Mouse (Mus musculus): Measurements from ENCODE around the gene Ptges3. TPM values are rescaled to one million over a fixed set of nuclear protein-coding genes. Genes with fewer than 3 reads are reported as not detected.
"Not testable (repeated sequence)": the region's sequence is repeated elsewhere in the genome, so short reads cannot be mapped to it uniquely, and the experiment has no call there.

The Ptges3 gene
- polyA plus RNA-seq, 1 experiment from 2014 or later = 544 TPM

DNA sequence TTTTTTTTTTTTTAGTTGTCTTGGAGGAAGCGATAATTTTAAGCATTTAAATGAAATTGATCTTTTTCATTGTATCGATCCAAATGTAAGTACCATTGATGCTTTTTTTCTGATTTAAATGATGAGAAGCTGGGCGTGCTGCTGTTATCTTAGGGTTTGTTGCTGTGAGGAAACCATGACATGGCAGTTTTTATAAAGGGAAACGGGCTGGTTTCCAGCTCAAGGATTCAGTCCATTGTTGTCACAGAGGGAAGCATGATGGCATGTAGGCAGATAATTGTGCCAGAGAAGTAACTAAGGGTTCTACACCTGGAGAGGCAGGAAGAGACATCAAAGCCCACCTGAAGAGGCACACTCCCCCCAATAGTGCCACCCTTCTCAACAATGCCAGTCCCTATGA, 10.4 kb downstream of the Ptges3 start:
- peaks cover 94% of the 10 kb centered on the region for H3K36me3 ChIP-seq
- no peak overlapping the region for H3K27ac ChIP-seq
- WGBS = 95% methylated on average over 4 of the region's 4 CpGs
- no peaks in the 10 kb centered on the region for H3K27me3 ChIP-seq (ENCODE audit: insufficient read depth, poor library complexity, severe bottlenecking)
- H3K4me1 ChIP-seq (replicated peaks) = no peaks in the 10 kb centered on the region
- H3K9me3 ChIP-seq = no peaks in the 10 kb centered on the region
- DNase-seq (ENCODE audit: low spot score) = no peak
- no peak overlapping the region for H3K4me3 ChIP-seq

DNA sequence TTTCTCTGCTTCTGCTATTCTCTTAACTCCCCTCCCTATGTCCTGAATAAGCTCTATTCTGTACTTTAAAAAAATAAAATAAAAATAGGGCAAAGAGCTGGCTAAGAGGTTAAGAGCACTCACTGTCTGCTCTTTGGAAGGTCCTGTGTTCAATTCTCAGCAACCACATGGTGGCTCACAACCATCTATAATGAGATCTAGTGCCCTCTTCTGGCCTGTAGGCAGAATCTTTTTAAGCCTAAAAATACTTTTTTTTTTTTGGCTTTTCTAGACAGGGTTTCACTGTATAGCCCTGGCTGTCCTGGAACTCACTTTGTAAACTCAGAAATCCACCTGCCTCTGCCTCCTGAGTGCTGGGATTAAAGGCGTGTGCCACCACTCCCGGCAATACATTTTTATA, 11.7 kb downstream of the Ptges3 start:
- not testable (repeated sequence) for DNase-seq (ENCODE audit: low spot score); H3K9me3 ChIP-seq; H3K27ac ChIP-seq; H3K4me3 ChIP-seq; H3K4me1 ChIP-seq (replicated peaks); H3K27me3 ChIP-seq (ENCODE audit: insufficient read depth, poor library complexity, severe bottlenecking)
- peaks cover 93% of the 10 kb centered on the region for H3K36me3 ChIP-seq
- WGBS = 98% methylated on average over 2 of the region's 2 CpGs

DNA sequence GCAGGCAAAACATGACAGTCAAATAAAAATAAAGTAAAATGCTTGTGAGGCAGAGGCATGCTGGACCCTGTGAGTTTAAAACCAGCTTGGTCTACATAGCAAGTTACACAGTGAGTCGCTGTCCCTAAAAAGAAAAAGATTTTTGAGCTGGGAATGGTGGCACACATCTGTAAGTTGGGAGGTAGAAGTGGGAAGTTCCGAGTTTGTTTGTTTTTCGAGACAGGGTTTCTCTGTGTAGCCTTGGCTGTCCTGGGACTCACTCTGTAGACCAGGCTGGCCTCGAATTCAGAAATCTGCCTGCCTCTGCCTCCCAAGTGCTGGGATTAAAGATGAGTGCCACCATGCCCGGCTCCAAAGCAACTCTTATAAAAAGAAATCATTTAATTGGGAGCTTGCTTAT, 19.5 kb downstream of the Ptges3 start:
- H3K27me3 ChIP-seq (ENCODE audit: insufficient read depth, poor library complexity, severe bottlenecking); H3K4me1 ChIP-seq (replicated peaks); H3K9me3 ChIP-seq; H3K4me3 ChIP-seq; DNase-seq (ENCODE audit: low spot score); H3K27ac ChIP-seq: not testable (repeated sequence)
- 85% methylated on average over 5 of the region's 5 CpGs for WGBS
- peaks cover 41% of the 10 kb centered on the region for H3K36me3 ChIP-seq

- no peaks in the 10 kb centered on the region for H3K27me3 ChIP-seq (ENCODE audit: insufficient read depth, poor library complexity, severe bottlenecking)
- no peaks in the 10 kb centered on the region for H3K9me3 ChIP-seq
- no peak overlapping the region for H3K27ac ChIP-seq
- peaks cover 37% of the 10 kb centered on the region for H3K36me3 ChIP-seq
- DNase-seq (ENCODE audit: low spot score) = no peak
- WGBS = 78% methylated on average over 1 of the region's 1 CpGs
- H3K4me1 ChIP-seq (replicated peaks) = peaks cover 21% of the 10 kb centered on the region
- H3K4me3 ChIP-seq = no peak overlapping the region
Measured at GRCm38 (mm10) chr10:128080496-128080895, 21.7 kb downstream of the Ptges3 start.

DNA sequence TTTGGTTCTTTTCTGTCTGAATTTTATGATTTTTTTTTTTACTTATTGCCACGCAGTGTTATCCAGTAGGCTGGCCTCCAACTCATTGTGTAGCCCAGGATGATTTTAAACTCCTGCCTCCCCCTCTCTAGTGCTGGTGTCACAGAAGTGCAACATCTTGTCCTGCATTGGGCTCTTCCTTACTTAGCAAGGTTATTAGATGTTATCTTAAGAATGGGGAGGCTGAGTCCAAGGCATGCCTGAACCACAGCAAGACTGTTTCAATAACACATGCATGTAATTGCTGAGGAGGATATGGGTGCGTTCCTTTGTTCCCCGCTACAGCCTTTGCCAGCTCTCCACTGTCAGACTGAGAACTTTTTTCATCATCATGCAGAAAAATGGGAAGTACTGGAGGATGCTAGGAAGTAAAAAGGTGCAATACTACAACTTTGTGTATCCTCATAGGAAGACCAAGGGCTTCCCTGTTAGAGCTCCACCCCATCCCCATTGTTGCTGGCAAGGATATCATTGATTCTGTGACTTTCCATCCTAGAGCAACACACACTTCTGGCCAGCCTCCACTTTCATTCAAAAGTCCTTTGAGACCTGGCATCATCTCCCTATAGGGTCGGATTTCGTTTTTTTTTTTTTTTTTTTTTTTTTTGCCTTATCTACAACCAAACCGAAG, 23.2 kb downstream of the Ptges3 start:
- WGBS = 75% methylated on average over 6 of the region's 6 CpGs
- no peak overlapping the region for H3K27ac ChIP-seq
- no peaks in the 10 kb centered on the region for H3K9me3 ChIP-seq
- no peak for DNase-seq (ENCODE audit: low spot score)
- H3K4me1 ChIP-seq (replicated peaks) = peaks cover 21% of the 10 kb centered on the region
- H3K27me3 ChIP-seq (ENCODE audit: insufficient read depth, poor library complexity, severe bottlenecking) = no peaks in the 10 kb centered on the region
- peaks cover 45% of the 10 kb centered on the region for H3K36me3 ChIP-seq
- peak overlapping the region; percentile 96 for H3K4me3 ChIP-seq

DNA sequence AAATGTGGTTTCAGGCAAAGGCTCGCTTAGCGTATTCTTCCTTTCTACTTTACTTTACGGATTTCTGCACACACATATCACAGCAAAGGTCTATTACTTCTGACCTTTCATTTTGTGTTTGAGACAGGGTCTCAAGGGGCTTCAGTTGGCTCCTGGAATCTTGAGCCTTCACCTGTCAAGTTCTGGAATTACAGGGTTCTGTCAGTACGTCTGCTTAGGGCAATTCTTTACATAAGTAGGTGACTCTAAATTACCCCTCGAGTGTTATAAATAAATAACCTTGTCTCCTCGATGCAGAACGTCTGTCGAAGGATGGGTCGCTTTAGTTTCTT, 23.7 kb downstream of the Ptges3 start:
- WGBS = 20% methylated on average over 9 of the region's 9 CpGs
- Histone ChIP-seq H3K36me3 (peaks cover 45% of the 10 kb centered on the region), H3K4me1 (replicated peaks) (peaks cover 21% of the 10 kb centered on the region), H3K27me3 (ENCODE audit: insufficient read depth, poor library complexity, severe bottlenecking) (no peaks in the 10 kb centered on the region), H3K27ac (peak overlapping the region; percentile 98), H3K9me3 (no peaks in the 10 kb centered on the region), H3K4me3 (peak overlapping the region; percentile 96)
- DNase-seq (ENCODE audit: low spot score) = no peak

DNA sequence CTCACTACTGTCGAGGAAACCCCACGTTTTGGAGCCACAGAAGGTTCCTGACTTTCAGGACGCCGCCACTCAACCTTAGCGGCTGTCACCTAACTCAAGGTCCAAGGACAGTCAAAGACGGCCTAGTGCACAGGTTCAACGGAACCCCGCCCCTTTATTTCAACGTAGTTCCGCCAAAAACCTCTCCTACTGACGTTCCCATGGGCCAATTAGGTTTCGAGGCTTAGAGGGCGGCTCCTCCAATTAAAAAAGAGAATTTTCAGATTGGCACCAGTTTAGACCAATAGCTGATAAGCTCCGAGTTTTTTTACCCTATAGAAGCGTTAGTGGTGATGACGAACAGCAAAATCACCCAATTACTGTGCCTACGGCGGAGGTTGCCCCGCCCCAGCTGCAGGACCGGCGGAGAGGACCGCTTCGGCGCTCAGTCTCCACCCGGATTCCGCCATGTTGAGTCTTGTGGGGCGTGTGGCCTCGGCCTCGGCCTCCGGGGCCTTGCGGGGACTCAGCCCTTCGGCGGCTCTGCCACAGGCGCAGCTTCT, 24.2 kb downstream of the Ptges3 start, which contains the start of gene Atp5b:
Gene Atp5b, plus strand, starts transcription at position 394 of the 542 bp plus-strand sequence.
- H3K36me3 ChIP-seq = peaks cover 45% of the 10 kb centered on the region
- DNase-seq (ENCODE audit: low spot score) = peak; percentile 95
- H3K27ac ChIP-seq = peak within 1 kb of the TSS; percentile 98
- H3K4me1 ChIP-seq (replicated peaks) = peaks cover 21% of the 10 kb centered on the region
- peak within 1 kb of the TSS; percentile 96 for H3K4me3 ChIP-seq
- H3K27me3 ChIP-seq (ENCODE audit: insufficient read depth, poor library complexity, severe bottlenecking) = no peaks in the 10 kb centered on the region
- H3K9me3 ChIP-seq = no peaks in the 10 kb centered on the region
- WGBS = under 1% methylated on average over 34 of the region's 34 CpGs

- Histone ChIP-seq H3K4me1 (replicated peaks) (peaks cover 21% of the 10 kb centered on the region), H3K27me3 (ENCODE audit: insufficient read depth, poor library complexity, severe bottlenecking) (no peaks in the 10 kb centered on the region), H3K4me3 (peak overlapping the region; percentile 96), H3K9me3 (no peaks in the 10 kb centered on the region), H3K36me3 (peaks cover 49% of the 10 kb centered on the region), H3K27ac (peak overlapping the region; percentile 98)
- DNase-seq (ENCODE audit: low spot score) = no peak
- under 1% methylated on average over 22 of the region's 22 CpGs for WGBS
Measured at GRCm38 (mm10) chr10:128083688-128084087, 24.9 kb downstream of the Ptges3 start.

- Histone ChIP-seq H3K9me3 (no peaks in the 10 kb centered on the region), H3K27me3 (ENCODE audit: insufficient read depth, poor library complexity, severe bottlenecking) (no peaks in the 10 kb centered on the region), H3K36me3 (peaks cover 54% of the 10 kb centered on the region), H3K27ac (peak overlapping the region; percentile 98), H3K4me1 (replicated peaks) (peaks cover 21% of the 10 kb centered on the region), H3K4me3 (peak overlapping the region; percentile 96)
- no peak for DNase-seq (ENCODE audit: low spot score)
- WGBS = 7% methylated on average over 3 of the region's 3 CpGs
Measured at GRCm38 (mm10) chr10:128084160-128084559, 25.4 kb downstream of the Ptges3 start.

DNA sequence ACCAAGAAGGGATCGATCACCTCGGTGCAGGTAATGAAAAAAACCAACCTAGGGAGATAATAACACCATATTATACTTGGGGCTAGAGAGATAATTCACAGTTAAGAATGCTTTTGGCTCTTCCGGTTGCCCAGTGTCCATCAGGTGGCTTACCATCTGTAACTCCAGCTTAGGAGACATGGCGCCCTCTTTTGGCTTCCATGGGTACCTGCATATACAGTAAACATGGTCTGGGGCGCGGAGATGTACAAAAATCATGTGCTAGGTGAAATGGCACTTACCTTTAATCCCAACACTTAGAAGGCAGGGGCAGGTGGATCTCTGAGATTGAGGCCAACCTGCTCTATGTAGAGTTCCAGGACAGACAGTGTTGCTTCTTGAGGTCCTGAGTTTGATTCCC, 27.6 kb downstream of the Ptges3 start:
- no peaks in the 10 kb centered on the region for H3K27me3 ChIP-seq (ENCODE audit: insufficient read depth, poor library complexity, severe bottlenecking)
- DNase-seq (ENCODE audit: low spot score) = peak; percentile 24
- 83% methylated on average over 6 of the region's 6 CpGs for WGBS
- peaks cover 36% of the 10 kb centered on the region for H3K4me1 ChIP-seq (replicated peaks)
- H3K36me3 ChIP-seq = peaks cover 72% of the 10 kb centered on the region
- H3K27ac ChIP-seq = no peak overlapping the region
- no peaks in the 10 kb centered on the region for H3K9me3 ChIP-seq
- H3K4me3 ChIP-seq = no peak overlapping the region

- not testable (repeated sequence) for H3K27me3 ChIP-seq (ENCODE audit: insufficient read depth, poor library complexity, severe bottlenecking); DNase-seq (ENCODE audit: low spot score); H3K9me3 ChIP-seq; H3K27ac ChIP-seq; H3K4me3 ChIP-seq
- WGBS = 85% methylated on average over 2 of the region's 2 CpGs
- Histone ChIP-seq H3K4me1 (replicated peaks) (peaks cover 39% of the 10 kb centered on the region), H3K36me3 (peaks cover 72% of the 10 kb centered on the region)
Measured at GRCm38 (mm10) chr10:128087216-128087615, 28.5 kb downstream of the Ptges3 start.

GRCm38 (mm10) chr10:128088181-128088580, 29.4 kb downstream of the Ptges3 start:
- 94% methylated on average over 5 of the region's 5 CpGs for WGBS
- no peaks in the 10 kb centered on the region for H3K9me3 ChIP-seq
- DNase-seq (ENCODE audit: low spot score) = no peak
- peaks cover 72% of the 10 kb centered on the region for H3K36me3 ChIP-seq
- no peak overlapping the region for H3K27ac ChIP-seq
- no peak overlapping the region for H3K4me3 ChIP-seq
- H3K27me3 ChIP-seq (ENCODE audit: insufficient read depth, poor library complexity, severe bottlenecking) = no peaks in the 10 kb centered on the region
- H3K4me1 ChIP-seq (replicated peaks) = peaks cover 44% of the 10 kb centered on the region

GRCm38 (mm10) chr10:128089842-128090241, 31.1 kb downstream of the Ptges3 start:
- Histone ChIP-seq H3K4me1 (replicated peaks) (peaks cover 52% of the 10 kb centered on the region), H3K4me3 (no peak overlapping the region), H3K27me3 (ENCODE audit: insufficient read depth, poor library complexity, severe bottlenecking) (no peaks in the 10 kb centered on the region), H3K36me3 (peaks cover 61% of the 10 kb centered on the region), H3K9me3 (no peaks in the 10 kb centered on the region), H3K27ac (no peak overlapping the region)
- DNase-seq (ENCODE audit: low spot score) = no peak
- WGBS = 83% methylated on average over 5 of the region's 5 CpGs
